Mouse (Mus musculus) brain, embryonic 14.5 days (tissue): ENCODE measurements around the gene Ccdc177. TPM values are rescaled to one million over a fixed set of nuclear protein-coding genes. Genes with fewer than 3 reads are reported as not detected.

Experiments
- DNase-seq: peaks from one replicate; pipeline ENCODE4 v3.0.0-alpha.2; 2011; ENCODE audit warnings: low read depth
- CTCF ChIP-seq: fragments of 200-500 bp; IDR thresholded peaks from 2 replicates; pipeline ENCODE4 v1.5.1; 2012; ENCODE audit warnings: inconsistent platforms, mild to moderate bottlenecking, moderate library complexity, borderline replicate concordance; ENCODE audit not compliant: insufficient read depth, insufficient read length; ENCODE audit errors: extremely low read depth
- POLR2A ChIP-seq: fragments of 200-500 bp; IDR thresholded peaks from 2 replicates; pipeline ENCODE4 v1.6.1; 2012; ENCODE audit warnings: mild to moderate bottlenecking, inconsistent platforms, borderline replicate concordance; ENCODE audit not compliant: poor library complexity, insufficient read depth, insufficient read length, severe bottlenecking; ENCODE audit errors: extremely low read depth
- polyA plus RNA-seq: library from polyadenylated mRNA; depleted of rRNA; stranded (reverse); fragments of >200 nt; gene quantifications from 2 replicates; pipeline ENCODE4 v1.2.3, GENCODE M21; 2012; rRNA removed

Gene Ccdc177
- polyA plus RNA-seq, 1 experiment: 15.3 TPM

DNA sequence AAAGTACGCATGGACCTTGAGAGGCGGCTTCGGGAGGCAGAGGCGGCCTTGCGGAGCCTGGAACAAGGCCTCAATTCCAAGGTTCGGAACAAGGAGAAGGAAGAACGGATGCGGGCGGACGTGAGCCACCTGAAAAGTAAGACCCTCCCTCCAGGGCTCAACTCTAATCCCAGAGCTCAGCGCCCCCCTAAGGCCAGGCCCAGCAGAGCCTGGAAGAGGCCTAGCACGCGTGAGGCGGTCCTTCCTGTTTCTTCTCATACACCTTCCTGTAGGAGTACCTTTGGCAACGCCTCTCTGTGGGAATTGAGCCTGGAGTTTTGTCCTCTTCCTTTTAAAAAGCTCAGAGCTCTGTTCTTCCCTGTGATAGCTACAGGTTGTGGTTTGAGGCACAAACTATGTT is 39.0 kb downstream of the Ccdc177 start:
- TF ChIP-seq CTCF (no peak), POLR2A (no peak)
- DNase-seq: no peak

DNA sequence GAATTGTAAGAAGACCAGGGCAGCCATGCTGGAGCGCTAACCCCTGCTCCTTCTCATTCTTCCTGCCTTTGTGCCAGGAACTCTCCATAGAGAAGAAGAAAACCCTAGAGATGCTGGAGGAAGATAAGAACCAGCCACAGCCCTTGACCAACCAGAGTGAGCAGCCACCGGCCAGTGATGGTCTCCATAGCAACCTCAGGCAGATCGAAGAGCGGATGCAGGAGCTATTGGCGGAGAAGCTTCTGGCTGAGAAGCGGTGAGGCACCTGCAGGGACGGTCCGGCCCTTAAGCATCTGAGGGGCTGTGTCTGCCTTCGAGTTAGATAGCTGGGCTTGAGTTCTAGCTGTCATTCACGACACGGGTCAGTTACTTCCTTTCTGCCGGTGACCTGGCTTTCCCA is 40.0 kb downstream of the Ccdc177 start:
- DNase-seq: peak; percentile 24
- TF ChIP-seq CTCF (no peak), POLR2A (no peak)

DNA sequence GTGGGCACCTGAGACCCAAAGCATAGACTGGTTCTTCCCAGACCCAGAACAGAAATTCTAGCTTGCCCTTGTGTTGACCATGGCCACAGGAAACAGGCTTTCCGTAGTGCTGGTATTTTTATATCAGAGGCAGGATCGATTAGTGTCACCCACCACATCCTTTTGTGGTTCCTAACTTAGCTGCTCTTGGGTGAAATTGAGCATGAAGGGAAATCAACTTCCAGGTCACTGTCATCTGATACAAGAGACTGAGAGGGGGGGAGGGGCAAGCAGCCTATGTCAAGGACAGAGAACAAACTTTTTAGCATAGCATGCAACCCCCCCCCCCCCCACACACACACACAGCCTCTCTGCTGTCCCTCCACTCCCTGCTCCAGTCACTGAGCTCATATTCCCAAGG is 41.3 kb downstream of the Ccdc177 start:
- DNase-seq: no peak
- TF ChIP-seq POLR2A (no peak), CTCF (no peak)

DNA sequence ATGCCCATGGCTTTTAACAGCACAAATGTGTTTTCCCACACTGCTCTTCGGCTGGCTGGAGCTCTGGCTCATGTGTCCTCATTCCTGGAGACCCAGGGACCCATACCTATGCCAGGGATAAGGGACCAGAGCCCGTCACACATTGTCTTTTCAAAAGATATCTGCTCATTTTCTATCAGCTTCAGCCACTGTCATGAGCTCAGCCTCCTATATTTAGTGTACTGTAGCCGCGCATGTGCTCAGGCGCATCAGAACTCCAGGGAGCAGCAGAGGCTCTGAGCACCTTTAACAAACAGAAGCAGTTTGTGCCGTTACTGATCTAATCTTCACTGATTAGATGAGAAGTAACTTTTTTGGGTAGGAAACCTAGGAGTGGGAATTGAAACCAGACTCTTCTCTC is 44.6 kb downstream of the Ccdc177 start:
- no peak for DNase-seq
- no peak for TF ChIP-seq POLR2A
- TF ChIP-seq CTCF: no peak

DNA sequence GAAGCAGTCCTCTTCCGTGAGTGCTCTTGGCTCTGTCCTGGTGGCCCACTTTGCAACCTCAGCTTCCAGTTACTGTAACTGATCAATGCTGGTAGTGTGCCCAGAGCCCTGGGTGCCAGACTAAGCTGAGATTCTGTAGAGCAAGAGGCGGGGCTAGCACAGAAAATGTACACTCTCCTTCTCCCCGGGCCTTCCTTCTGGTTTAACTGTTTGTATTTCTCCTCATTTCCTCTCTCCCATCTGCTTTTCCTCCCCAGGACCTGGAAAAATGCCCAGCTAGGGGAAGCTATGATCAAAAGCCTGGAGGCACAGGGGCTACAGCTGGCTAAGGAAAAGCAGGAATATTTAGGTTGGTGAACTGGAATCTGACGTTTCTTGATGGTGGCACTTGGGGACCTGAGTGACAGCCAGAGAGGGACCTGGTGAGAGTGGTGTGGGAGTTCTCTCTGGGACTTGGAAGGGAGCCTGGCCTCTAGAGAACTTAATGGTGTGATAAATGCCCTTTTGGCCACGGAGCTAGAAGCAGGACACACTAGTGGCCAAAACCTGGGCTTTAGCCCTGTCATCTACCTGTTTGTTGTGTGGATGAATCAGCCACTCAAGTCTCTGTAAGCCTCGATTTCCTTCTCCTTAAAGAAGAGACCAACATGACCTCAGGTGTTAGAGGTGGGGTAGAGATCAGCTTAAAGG is 53.4 kb downstream of the Ccdc177 start:
- TF ChIP-seq CTCF: no peak
- TF ChIP-seq POLR2A: no peak
- peak; percentile 86 for DNase-seq

DNA sequence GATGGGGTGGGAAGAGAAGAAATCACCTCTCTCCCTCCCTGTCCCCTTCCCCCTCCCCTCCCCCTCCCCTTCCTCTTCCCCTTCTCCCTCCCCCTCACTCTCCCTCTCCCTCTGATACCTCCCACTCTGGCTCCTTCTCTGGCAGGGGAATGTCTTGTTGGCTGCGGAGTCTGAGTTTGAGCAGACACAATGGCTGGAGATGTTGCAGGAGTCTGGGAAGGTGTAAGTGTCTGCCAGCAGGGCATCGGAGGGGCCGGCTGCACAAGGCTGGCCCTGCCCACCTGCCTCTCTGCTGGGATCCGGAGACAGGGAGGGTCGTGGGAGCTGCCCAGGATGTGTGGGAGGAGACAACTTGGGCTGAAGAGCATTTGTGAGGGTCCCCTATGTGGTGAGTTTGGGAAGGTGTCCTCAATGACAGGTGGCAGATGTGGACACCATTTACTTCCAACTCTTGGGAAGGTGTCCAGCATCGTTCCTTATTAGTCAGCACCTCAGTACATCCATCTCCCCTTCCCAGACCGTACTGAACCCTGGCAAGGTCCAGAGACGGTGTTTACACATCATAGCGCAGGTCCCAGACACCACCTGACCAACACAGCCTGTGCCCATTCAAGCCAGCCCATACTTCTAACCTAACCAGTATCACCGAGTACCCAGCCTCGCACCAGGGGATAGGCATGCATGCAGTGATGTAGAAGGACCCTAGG is 54.1 kb downstream of the Ccdc177 start:
- DNase-seq: peak; percentile 46
- TF ChIP-seq POLR2A (no peak), CTCF (no peak)

Other genes with a start within 250 kb of the Ccdc177 start
- 13.2 and 28.1 TPM in 2 replicates for gene Galnt16, start 242.4 kb downstream of the Ccdc177 start, polyA plus RNA-seq
- gene Slc39a9, start 116.8 kb downstream of the Ccdc177 start, polyA plus RNA-seq: 33.4 and 38.2 TPM in 2 replicates
- gene Erh, start 116.3 kb downstream of the Ccdc177 start, polyA plus RNA-seq: 317 and 398 TPM in 2 replicates
- gene Plekhd1, start 68.1 kb downstream of the Ccdc177 start, polyA plus RNA-seq: 2.0 and 3.5 TPM in 2 replicates
- 21.7 and 23.2 TPM in 2 replicates for gene Susd6, start 29.8 kb upstream of the Ccdc177 start, polyA plus RNA-seq
- 544 and 552 TPM in 2 replicates for gene Srsf5, start 184.8 kb upstream of the Ccdc177 start, polyA plus RNA-seq
- gene Slc10a1, start 208.0 kb upstream of the Ccdc177 start, polyA plus RNA-seq: not detected in 2 replicates